Mouse (Mus musculus): ENCODE data around the gene Dnajc24. TPM values are rescaled to one million over a fixed set of nuclear protein-coding genes. Genes with fewer than 3 reads are reported as not detected.

Gene Dnajc24
- polyA plus RNA-seq (2012; rRNA removed), result 9.6 and 9.7 TPM in 2 replicates

DNA sequence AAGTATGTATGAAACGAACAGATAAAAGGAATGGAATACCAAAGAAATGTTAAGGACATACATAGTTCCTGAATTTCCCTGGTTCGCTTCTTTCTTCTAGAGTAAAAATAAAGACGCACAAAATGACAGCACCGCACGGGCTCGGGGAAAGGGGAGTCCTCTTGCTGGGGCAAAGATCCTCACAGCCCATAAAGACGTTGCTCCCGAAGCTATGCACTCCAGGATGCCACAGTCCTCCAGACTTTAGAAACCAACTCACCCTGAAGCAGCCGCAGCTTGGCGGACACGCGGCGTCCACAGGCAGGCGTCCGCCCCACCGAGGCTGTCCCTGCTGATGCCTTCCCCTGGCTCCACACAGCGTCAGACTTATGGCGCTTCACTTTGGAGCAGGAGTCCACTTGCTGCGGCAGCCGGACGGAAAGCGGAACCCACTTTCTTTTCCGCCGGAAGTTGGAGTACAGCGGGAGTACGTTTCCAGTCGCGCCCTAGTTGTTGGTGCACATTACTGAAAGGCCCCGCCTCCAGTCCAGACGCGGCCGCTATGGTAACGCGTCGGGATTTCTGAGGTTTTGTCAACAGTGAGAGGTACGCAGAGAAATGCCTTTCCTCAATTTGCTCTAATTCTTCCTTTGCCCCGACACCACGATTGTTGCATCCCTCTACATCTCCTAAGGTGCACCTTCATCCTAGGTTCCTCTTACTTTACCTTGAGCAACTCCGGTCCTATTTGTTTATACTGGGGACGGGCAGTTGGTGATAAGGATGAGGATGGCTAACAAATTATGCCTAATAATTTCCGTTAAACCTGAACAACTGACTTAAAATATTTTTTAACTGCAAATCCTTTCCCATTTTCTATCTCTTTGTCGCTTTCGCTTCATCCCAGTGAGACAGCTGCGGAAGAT is at the start of gene Dnajc24:
Dnajc24 (minus strand) TSS at position 715 of the 905 bp plus-strand sequence.
- peak; percentile 79; the same call in 1 of the 2 replicates for TF ChIP-seq POLR2A (IDR thresholded peaks at IDR 0.05; ENCODE audit: control insufficient read depth, low read depth, low read length)
- no peak for TF ChIP-seq CTCF (IDR thresholded peaks at IDR 0.05; ENCODE audit: control insufficient read depth, insufficient read depth, insufficient replicate concordance, low read depth, low read length)
- H3K27ac ChIP-seq (ENCODE audit: control insufficient read depth, insufficient read depth, low read depth, low read length), result peak within 1 kb of the TSS; percentile 78
- peak within 1 kb of the TSS; percentile 93 for H3K4me3 ChIP-seq (ENCODE audit: control insufficient read depth, low read depth, low read length)
- H3K27me3 ChIP-seq (ENCODE audit: control insufficient read depth, insufficient read depth, low read length), result no peaks in the 10 kb centered on the region
- H3K4me1 ChIP-seq (ENCODE audit: control insufficient read depth, insufficient read depth, low read length), result no peaks in the 10 kb centered on the region
- no peaks in the 10 kb centered on the region for H3K36me3 ChIP-seq (ENCODE audit: control insufficient read depth, insufficient read depth, low read length)

DNA sequence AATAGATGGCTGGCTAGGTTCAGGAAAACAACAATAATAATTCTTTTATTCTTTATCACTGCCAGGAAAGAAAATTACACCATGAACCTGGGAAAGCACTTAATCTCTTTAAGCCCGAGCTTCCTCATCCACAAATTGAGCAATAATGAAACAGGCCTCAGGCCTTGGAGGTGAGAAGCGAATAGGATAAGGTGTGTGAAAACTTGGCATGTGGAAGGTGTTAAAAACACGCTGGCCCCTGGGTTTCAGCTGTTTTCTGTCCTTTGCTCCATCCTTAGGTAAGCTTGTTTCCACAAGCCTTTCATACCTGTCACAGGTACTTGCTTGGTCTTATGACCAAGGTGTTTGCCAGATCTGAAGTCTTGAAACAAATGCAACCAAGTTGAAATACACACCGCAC is 43.3 kb upstream of the Dnajc24 start:
- TF ChIP-seq CTCF (IDR thresholded peaks at IDR 0.05; ENCODE audit: control insufficient read depth, insufficient read depth, insufficient replicate concordance, low read depth, low read length) (no peak), POLR2A (IDR thresholded peaks at IDR 0.05; ENCODE audit: control insufficient read depth, low read depth, low read length) (no peak)
- Histone ChIP-seq H3K27ac (ENCODE audit: control insufficient read depth, insufficient read depth, low read depth, low read length) (no peak overlapping the region), H3K36me3 (ENCODE audit: control insufficient read depth, insufficient read depth, low read length) (no peaks in the 10 kb centered on the region), H3K27me3 (ENCODE audit: control insufficient read depth, insufficient read depth, low read length) (no peaks in the 10 kb centered on the region), H3K4me3 (ENCODE audit: control insufficient read depth, low read depth, low read length) (no peak overlapping the region), H3K4me1 (ENCODE audit: control insufficient read depth, insufficient read depth, low read length) (no peaks in the 10 kb centered on the region)

DNA sequence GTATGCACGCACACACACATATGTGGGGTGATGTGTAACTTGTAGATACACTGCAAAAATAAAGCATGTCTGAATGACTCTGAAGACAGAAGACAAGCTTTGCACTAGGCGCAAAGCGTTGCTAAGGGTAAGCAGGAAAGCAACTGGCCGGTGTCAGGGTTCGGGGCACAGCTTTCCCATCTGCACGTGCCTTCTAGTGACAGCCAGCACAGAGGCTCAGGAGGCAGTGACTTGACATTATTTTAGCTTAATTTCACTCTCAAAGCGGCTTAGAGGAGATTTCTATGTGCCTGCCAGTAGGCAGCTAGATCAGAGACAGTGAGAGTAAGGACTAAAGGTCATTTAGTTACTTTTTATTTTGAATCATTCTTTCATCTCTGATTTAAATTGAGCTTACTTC is 39.1 kb upstream of the Dnajc24 start:
- TF ChIP-seq POLR2A (IDR thresholded peaks at IDR 0.05; ENCODE audit: control insufficient read depth, low read depth, low read length) (no peak), CTCF (IDR thresholded peaks at IDR 0.05; ENCODE audit: control insufficient read depth, insufficient read depth, insufficient replicate concordance, low read depth, low read length) (no peak)
- H3K36me3 ChIP-seq (ENCODE audit: control insufficient read depth, insufficient read depth, low read length), result no peaks in the 10 kb centered on the region
- H3K4me3 ChIP-seq (ENCODE audit: control insufficient read depth, low read depth, low read length), result no peak overlapping the region
- no peaks in the 10 kb centered on the region for H3K27me3 ChIP-seq (ENCODE audit: control insufficient read depth, insufficient read depth, low read length)
- H3K4me1 ChIP-seq (ENCODE audit: control insufficient read depth, insufficient read depth, low read length), result no peaks in the 10 kb centered on the region
- no peak overlapping the region for H3K27ac ChIP-seq (ENCODE audit: control insufficient read depth, insufficient read depth, low read depth, low read length)

DNA sequence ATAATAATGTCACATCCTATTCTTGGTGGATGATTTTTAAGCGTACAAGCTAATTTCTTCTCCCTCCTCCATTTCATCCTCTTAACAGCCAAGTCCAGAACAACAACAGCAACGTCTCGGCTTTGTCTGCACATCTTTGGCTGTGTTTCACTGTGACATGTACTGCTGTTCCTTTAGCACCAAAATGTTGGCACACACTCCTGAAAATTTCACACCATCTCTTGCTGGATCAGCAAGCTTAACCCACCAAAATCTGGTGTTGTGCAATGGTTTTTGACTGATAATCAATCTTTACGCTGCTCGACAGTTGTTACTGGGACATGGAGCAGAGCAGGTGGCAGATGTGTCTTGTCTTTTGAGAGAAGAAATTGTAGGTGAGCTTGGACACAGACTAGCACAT is 38.6 kb upstream of the Dnajc24 start:
- Histone ChIP-seq H3K27me3 (ENCODE audit: control insufficient read depth, insufficient read depth, low read length) (no peaks in the 10 kb centered on the region), H3K27ac (ENCODE audit: control insufficient read depth, insufficient read depth, low read depth, low read length) (no peak overlapping the region), H3K36me3 (ENCODE audit: control insufficient read depth, insufficient read depth, low read length) (no peaks in the 10 kb centered on the region), H3K4me3 (ENCODE audit: control insufficient read depth, low read depth, low read length) (no peak overlapping the region), H3K4me1 (ENCODE audit: control insufficient read depth, insufficient read depth, low read length) (no peaks in the 10 kb centered on the region)
- TF ChIP-seq POLR2A (IDR thresholded peaks at IDR 0.05; ENCODE audit: control insufficient read depth, low read depth, low read length) (no peak), CTCF (IDR thresholded peaks at IDR 0.05; ENCODE audit: control insufficient read depth, insufficient read depth, insufficient replicate concordance, low read depth, low read length) (no peak)

DNA sequence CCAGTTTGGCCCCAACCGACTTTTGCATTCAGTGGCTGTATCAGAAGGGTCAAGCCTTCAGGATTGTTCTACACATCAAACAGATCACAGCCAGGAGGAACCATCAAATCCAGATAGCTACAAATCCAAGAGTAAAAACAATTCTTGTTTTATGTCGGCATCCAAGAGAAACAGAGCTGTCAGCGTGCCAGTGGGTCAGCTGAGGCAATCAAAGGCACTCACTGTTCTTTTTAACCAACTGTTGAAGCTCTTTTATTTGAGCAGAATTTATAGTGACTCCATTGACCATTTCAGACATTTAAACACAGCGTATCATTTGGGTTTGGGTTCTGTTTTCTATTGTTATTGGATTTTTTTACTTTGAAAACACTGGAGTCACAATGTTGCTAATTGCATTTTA is 34.9 kb upstream of the Dnajc24 start:
- Histone ChIP-seq H3K27ac (ENCODE audit: control insufficient read depth, insufficient read depth, low read depth, low read length) (no peak overlapping the region), H3K4me3 (ENCODE audit: control insufficient read depth, low read depth, low read length) (no peak overlapping the region), H3K27me3 (ENCODE audit: control insufficient read depth, insufficient read depth, low read length) (no peaks in the 10 kb centered on the region), H3K36me3 (ENCODE audit: control insufficient read depth, insufficient read depth, low read length) (no peaks in the 10 kb centered on the region), H3K4me1 (ENCODE audit: control insufficient read depth, insufficient read depth, low read length) (no peaks in the 10 kb centered on the region)
- TF ChIP-seq CTCF (IDR thresholded peaks at IDR 0.05; ENCODE audit: control insufficient read depth, insufficient read depth, insufficient replicate concordance, low read depth, low read length) (no peak), POLR2A (IDR thresholded peaks at IDR 0.05; ENCODE audit: control insufficient read depth, low read depth, low read length) (no peak)

DNA sequence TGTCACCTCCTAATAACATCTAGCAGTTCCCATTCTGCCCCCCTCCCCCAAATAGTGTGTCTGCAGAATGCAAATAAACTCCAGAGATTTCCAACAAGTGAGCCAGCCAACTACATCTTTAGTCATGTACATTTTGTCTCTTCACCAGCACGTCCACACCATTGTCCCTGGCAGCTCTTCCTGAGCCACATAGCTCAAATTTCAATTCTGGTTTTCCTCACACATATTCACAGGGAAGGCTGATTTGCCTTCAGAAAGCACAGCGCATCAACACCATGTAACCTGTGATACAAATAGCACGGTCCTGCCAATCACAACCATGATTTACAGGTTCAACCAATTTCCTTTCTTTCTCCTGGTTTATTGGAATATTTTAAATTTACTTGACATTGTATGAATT is 21.5 kb upstream of the Dnajc24 start:
- TF ChIP-seq CTCF (IDR thresholded peaks at IDR 0.05; ENCODE audit: control insufficient read depth, insufficient read depth, insufficient replicate concordance, low read depth, low read length) (no peak), POLR2A (IDR thresholded peaks at IDR 0.05; ENCODE audit: control insufficient read depth, low read depth, low read length) (no peak)
- Histone ChIP-seq H3K4me3 (ENCODE audit: control insufficient read depth, low read depth, low read length) (no peak overlapping the region), H3K4me1 (ENCODE audit: control insufficient read depth, insufficient read depth, low read length) (no peaks in the 10 kb centered on the region), H3K27me3 (ENCODE audit: control insufficient read depth, insufficient read depth, low read length) (no peaks in the 10 kb centered on the region), H3K27ac (ENCODE audit: control insufficient read depth, insufficient read depth, low read depth, low read length) (no peak overlapping the region), H3K36me3 (ENCODE audit: control insufficient read depth, insufficient read depth, low read length) (no peaks in the 10 kb centered on the region)

DNA sequence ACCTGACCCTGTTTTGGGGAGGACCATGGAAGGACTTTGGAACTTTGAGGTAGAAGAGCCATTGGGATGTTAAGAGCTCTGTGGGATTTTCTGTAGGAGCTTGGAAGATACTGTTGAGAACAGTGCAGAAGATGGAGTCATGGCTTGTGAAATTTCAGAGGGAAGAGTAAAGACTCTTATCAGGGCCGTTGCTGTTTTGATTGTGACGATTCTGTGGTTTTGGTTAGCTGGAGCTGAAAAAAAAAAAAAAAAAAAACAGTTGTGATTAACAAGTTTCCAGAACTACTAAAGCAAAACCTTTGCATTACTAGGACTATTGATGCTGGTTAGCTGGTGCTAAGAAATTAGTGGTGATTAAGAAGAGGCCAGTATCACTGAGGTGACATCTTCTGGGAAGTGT is 5.1 kb upstream of the Dnajc24 start:
- Histone ChIP-seq H3K36me3 (ENCODE audit: control insufficient read depth, insufficient read depth, low read length) (no peaks in the 10 kb centered on the region), H3K27ac (ENCODE audit: control insufficient read depth, insufficient read depth, low read depth, low read length) (no peak overlapping the region), H3K4me3 (ENCODE audit: control insufficient read depth, low read depth, low read length) (no peak overlapping the region), H3K27me3 (ENCODE audit: control insufficient read depth, insufficient read depth, low read length) (no peaks in the 10 kb centered on the region), H3K4me1 (ENCODE audit: control insufficient read depth, insufficient read depth, low read length) (no peaks in the 10 kb centered on the region)
- TF ChIP-seq POLR2A (IDR thresholded peaks at IDR 0.05; ENCODE audit: control insufficient read depth, low read depth, low read length) (no peak), CTCF (IDR thresholded peaks at IDR 0.05; ENCODE audit: control insufficient read depth, insufficient read depth, insufficient replicate concordance, low read depth, low read length) (no peak)

Measured in testis, adult 2 months (tissue).